Mouse (Mus musculus) right cerebral cortex, postnatal 4 days (tissue): ENCODE data around the gene Mmp24.
A peak's percentile ranks its signal among the peaks of the same experiment; 100 is the strongest.

Experiments
- DNase-seq: peaks from one replicate; pipeline ENCODE4 v3.0.0-alpha.2; 2022

The Mmp24 gene

GRCm38 (mm10) chr2:155776824-155777687, 1.9 kb downstream of the Mmp24 start:
- no peak for DNase-seq

- DNase-seq: no peak
Measured at GRCm38 (mm10) chr2:155777688-155777985, 2.5 kb downstream of the Mmp24 start.

GRCm38 (mm10) chr2:155778004-155778403, 2.9 kb downstream of the Mmp24 start:
- no peak for DNase-seq

- no peak for DNase-seq
Measured at GRCm38 (mm10) chr2:155779066-155779465, 3.9 kb downstream of the Mmp24 start.

GRCm38 (mm10) chr2:155779506-155779905, 4.4 kb downstream of the Mmp24 start:
- no peak for DNase-seq

- no peak for DNase-seq
Measured at GRCm38 (mm10) chr2:155784534-155784933, 9.4 kb downstream of the Mmp24 start.

- no peak for DNase-seq
Measured at GRCm38 (mm10) chr2:155786905-155787304, 11.8 kb downstream of the Mmp24 start.

- no peak for DNase-seq
Measured at GRCm38 (mm10) chr2:155787949-155788931, 13.1 kb downstream of the Mmp24 start.

GRCm38 (mm10) chr2:155792899-155793298, 17.8 kb downstream of the Mmp24 start:
- DNase-seq: no peak

- no peak for DNase-seq
Measured at GRCm38 (mm10) chr2:155794674-155795445, 19.7 kb downstream of the Mmp24 start.

- no peak for DNase-seq
Measured at GRCm38 (mm10) chr2:155798613-155799012, 23.5 kb downstream of the Mmp24 start.

GRCm38 (mm10) chr2:155802761-155803160, 27.6 kb downstream of the Mmp24 start:
- no peak for DNase-seq

- no peak for DNase-seq
Measured at GRCm38 (mm10) chr2:155804053-155804452, 28.9 kb downstream of the Mmp24 start.

- DNase-seq: no peak
Measured at GRCm38 (mm10) chr2:155805231-155805924, 30.2 kb downstream of the Mmp24 start.

GRCm38 (mm10) chr2:155805925-155806255, 30.7 kb downstream of the Mmp24 start:
- no peak for DNase-seq

GRCm38 (mm10) chr2:155806548-155806947, 31.4 kb downstream of the Mmp24 start:
- no peak for DNase-seq

- no peak for DNase-seq
Measured at GRCm38 (mm10) chr2:155807408-155807807, 32.3 kb downstream of the Mmp24 start.

- DNase-seq: no peak
Measured at GRCm38 (mm10) chr2:155809620-155810019, 34.5 kb downstream of the Mmp24 start.

- DNase-seq: peak; percentile 81
Measured at GRCm38 (mm10) chr2:155811821-155812396, 36.8 kb downstream of the Mmp24 start.

GRCm38 (mm10) chr2:155812637-155813036, 37.5 kb downstream of the Mmp24 start:
- no peak for DNase-seq

- DNase-seq: no peak
Measured at GRCm38 (mm10) chr2:155814829-155815228, 39.7 kb downstream of the Mmp24 start.

GRCm38 (mm10) chr2:155816179-155816578, 41.0 kb downstream of the Mmp24 start:
- DNase-seq: no peak
